Mouse (Mus musculus) gastrocnemius, postnatal 25 days (tissue): ENCODE measurements around the gene Kcng4. TPM values are rescaled to one million over a fixed set of nuclear protein-coding genes. Genes with fewer than 3 reads are reported as not detected.

Experiments used
- DNase-seq: peaks from one replicate; pipeline ENCODE4 v3.0.0; 2022
- total RNA-seq, 2 experiments: library from RNA; stranded (reverse); gene quantifications; 1 replicate in 1 of 2; 2 replicates in 1 of 2; pipeline ENCODE4 v1.2.3; 2021

Gene Kcng4
- total RNA-seq, 2 experiments from 2014 or later = 8.6 to 12.6 TPM

DNA sequence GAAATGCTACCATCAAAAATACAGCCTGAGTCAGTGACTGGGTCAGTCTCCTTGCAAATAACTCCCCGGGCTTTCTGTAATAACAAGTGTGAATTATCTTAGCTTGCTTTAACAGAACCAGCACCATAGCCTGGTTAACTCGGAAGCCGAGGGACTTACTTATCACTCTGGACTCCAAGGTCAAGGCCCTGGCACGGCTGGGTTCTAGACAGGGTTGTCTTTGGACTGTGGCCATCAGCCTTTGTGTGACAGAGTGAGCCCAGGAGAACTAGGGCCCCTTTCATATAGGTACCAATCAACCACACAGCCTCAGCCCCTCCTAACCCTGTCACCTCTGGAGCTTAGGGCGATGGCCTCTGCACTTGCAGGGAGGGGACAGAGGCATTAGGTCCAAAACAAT is 5.6 kb upstream of the Kcng4 start:
- DNase-seq = no peak

DNA sequence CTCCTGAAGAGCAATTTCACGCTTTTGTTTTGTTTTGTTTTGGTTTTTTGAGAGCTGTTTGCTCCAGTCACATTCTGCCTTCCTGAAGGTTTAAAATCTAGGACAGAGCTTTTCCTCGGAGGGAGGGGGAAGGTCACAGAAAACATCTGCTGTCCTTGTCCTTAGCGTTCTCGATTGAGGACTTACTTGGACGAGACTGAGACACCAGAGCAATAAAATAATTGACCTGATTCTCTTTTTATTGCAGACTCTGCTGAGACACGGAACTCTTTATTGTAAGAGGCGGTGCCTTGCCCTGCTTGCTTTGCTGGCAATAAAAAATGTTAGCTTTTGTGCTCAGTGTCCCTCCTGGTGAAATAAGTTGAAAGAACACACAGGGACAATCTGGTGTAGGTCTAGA is 4.3 kb upstream of the Kcng4 start:
- DNase-seq = no peak

GRCm38 (mm10) chr8:119638261-119638660 is 2.8 kb upstream of the Kcng4 start:
- DNase-seq = no peak

- DNase-seq = no peak
These were observed 1.9 kb upstream of the Kcng4 start for GRCm38 (mm10) chr8:119637381-119637780.

DNA sequence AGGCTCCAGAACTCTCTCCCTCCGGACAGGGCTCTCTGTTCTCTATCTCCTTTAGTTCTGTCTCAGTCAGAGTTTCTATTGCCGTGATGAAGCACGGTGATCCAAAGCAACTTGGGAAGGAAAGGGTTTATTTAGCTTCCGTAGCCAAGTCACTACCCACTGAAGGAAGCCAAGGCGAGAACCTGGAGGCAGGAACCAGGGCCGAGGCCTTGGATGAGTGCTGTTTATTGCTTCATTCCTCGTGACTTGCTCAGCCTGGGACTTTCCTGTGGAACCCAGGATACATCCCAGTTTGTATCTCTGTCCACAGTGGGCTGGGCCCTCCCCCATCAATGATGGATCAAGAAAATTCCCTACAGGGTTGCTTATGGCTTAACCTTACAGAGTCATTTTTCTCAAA is 1.3 kb upstream of the Kcng4 start:
- DNase-seq = no peak

- DNase-seq = no peak
These were observed 478 bp upstream of the Kcng4 start for GRCm38 (mm10) chr8:119635958-119636357.

- DNase-seq = no peak
These were observed 704 bp downstream of the Kcng4 start for GRCm38 (mm10) chr8:119634616-119635336.

- DNase-seq = no peak
These were observed 2.6 kb downstream of the Kcng4 start for GRCm38 (mm10) chr8:119632909-119633308.

- no peak for DNase-seq
These were observed 3.2 kb downstream of the Kcng4 start for GRCm38 (mm10) chr8:119632246-119632645.

GRCm38 (mm10) chr8:119630841-119631240 is 4.6 kb downstream of the Kcng4 start:
- no peak for DNase-seq

DNA sequence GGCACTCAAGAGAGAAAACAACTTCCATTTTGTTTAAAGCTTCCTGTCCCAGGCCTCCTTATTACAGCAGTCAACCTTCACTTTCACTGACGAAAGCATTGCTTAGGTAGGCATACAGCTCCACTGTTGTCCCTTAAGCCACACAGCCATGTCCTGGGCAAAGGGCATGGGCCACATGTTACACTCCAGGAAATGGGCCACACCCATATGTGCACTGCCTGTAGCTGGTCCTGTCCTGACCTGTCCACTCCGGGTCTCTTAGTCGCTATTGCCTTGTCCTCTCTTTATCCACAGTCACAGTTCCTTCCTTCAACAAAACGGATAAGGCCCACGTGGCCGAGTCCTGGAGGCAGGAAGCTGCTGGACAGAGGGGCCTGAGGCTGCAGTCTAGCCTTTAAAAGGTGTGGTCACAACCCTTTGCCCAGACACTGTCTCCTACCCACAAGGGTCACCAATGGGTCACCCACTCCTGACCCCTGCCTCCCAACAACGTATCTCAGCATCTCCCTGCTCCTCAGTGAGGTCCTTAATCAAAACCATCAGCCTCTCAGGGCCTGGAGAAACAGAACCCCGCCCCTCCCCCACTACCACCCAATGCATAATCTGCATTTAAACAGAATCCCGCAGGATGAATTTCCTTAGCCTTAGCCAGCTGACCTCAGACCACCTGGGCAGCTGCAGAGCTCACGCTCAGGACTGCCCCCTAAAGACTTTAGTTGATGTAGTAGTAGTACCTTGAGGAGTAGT is 7.7 kb downstream of the Kcng4 start:
- no peak for DNase-seq

DNA sequence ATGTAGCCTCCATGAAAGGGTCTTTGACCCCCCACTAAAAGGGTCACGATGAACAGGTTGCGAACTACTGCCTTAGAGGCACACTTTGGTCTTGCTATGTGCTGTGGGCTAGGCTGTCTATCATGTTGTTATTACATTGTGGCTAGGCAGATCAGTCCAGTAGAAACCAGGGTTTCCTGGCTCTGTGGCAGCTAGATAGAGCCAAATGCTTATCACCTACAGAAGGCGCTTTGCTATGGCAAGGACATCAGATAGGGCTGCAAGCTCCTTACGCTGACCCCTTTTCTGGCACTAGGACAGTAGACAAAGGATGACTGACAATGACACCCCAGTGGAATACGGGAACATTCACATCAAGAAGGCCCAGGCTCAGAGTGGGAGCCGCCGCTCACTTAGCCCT is 8.3 kb downstream of the Kcng4 start:
- DNase-seq = no peak

DNA sequence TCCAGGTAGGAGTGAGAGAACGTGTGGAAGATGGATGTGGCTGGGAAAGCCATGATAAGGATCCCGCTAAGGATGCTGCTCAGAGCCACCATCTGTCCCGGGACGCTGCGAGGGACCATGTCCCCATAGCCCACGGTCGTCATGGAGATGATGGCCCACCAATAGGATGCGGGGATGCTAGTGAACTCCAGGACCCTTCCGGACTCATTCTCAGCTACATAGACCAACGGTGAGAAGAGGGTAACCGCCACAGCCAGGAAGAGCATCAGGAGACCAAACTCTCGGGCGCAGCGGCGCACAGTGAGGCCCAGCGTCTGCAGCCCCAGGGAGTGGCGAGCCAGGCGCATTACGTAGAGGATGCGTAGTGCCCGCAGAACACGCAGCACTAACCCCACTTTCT is 9.7 kb downstream of the Kcng4 start:
- no peak for DNase-seq

- peak; percentile 36 for DNase-seq
These were observed 10.6 kb downstream of the Kcng4 start for GRCm38 (mm10) chr8:119624916-119625315.

DNA sequence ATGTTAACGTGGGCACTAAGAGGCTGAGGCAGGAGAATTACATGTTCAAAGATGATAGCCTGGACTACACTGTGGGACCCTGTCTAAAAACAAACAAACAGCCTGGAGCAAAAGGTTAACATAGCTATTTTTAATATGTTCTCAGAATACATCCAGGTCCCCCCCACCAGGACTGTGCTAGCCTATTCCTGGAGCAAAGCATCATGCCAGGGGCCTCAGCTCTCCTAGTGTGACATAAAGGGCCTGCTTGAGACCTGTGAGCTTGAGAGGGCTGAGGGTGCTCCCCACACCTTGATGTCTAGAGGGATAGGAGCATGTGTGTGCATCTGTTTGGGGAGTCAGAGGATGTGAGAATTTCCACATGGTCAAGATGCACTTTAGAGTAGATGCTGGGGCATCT is 11.7 kb downstream of the Kcng4 start:
- DNase-seq = no peak

GRCm38 (mm10) chr8:119623061-119623460 is 12.4 kb downstream of the Kcng4 start:
- DNase-seq = peak; percentile 64

GRCm38 (mm10) chr8:119622555-119622954 is 12.9 kb downstream of the Kcng4 start:
- DNase-seq = no peak

DNA sequence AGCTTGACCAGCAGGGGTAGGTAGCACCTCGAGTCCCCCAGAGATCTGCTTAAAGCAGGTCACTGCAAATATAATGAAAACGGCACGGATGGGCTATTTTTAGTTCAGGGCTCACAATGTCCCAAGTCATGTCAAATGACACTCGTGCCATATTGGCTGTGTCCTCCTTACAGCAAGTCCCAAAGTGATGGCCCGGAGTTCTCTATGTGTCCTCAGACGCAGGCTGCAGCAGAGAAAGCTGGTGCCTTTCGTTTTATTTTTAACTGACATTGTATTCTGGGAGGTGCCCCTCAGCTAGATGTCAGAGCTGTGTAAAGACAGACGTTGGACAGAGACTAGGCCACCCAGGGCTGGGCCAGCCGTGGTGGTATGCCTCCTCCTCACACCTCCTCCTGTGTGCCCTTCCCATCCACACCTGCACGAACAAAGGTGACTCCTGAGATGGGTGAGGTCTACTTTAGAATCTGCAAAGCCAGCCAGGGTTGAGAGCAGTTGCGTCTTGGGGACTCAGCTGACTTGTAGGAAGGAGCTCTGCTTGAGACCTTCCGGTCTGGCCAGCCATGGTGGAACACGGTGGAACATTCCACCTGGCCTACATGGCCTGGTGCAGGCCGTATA is 14.5 kb downstream of the Kcng4 start:
- DNase-seq = peak; percentile 46

- no peak for DNase-seq
These were observed 15.2 kb downstream of the Kcng4 start for GRCm38 (mm10) chr8:119620116-119620840.

DNA sequence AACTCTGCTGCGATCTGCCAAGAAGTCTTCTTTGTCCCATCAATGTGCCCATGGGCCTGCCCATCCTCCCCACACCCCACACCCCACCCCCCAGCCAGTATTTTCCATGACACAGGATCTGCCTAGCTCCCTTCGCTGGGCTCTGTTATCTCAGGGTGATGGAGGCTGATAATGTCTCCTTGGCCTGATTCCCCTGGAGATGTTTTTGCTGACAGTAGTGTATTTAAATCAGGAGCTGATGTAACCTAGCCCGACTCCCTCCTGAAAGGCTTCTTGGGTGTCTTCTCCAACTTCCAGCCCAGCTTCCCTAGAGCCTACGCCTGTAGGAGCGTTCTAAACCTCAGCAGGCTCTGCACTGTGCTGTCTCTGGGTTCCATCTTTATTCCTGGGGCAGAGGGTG is 16.6 kb downstream of the Kcng4 start:
- peak; percentile 51 for DNase-seq

GRCm38 (mm10) chr8:119617586-119617985 is 17.9 kb downstream of the Kcng4 start:
- DNase-seq = no peak

DNA sequence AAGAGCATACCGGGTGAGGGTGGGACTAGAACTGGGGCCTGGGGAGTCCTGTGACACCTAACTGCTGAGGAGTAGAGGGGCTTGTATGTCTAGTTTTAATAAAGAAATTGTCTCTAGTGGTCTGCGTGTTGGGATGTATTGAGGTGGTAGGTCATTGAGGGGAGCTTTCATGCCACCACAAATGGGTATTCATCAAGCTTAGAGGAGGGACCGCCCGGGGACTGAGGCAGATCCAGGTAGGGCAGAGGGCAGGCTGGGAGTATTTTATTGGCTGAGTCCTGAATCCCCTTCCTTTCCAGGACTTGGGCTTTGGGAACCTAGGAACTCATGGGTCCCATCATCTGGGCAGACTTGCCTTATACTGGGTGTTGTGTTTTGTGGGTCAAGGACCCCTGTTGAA is 18.7 kb downstream of the Kcng4 start:
- no peak for DNase-seq

GRCm38 (mm10) chr8:119616358-119616757 is 19.1 kb downstream of the Kcng4 start:
- no peak for DNase-seq
